Mouse (Mus musculus) C2C12 (cell line): ENCODE results near the gene Hba-a2.
"Not testable (repeated sequence)": the region's sequence is repeated elsewhere in the genome, so short reads cannot be mapped to it uniquely, and the experiment has no call there.

Source experiments
- CTCF ChIP-seq: IDR thresholded peaks from one replicate; pipeline ENCODE4 v1.5.1; 2011; ENCODE audit not compliant: control insufficient read depth, insufficient read depth, insufficient read length
- MAX ChIP-seq: IDR thresholded peaks from one replicate; pipeline ENCODE4 v1.6.1; 2011; ENCODE audit warnings: mild to moderate bottlenecking, control low read depth
- USF1 ChIP-seq: IDR thresholded peaks from one replicate; pipeline ENCODE4 v1.6.1; 2011; ENCODE audit warnings: low read depth, mild to moderate bottlenecking, control low read depth, moderate library complexity

- not testable (repeated sequence) for TF ChIP-seq CTCF, MAX, USF1
Measured at GRCm38 (mm10) chr11:32285887-32286286, 10.4 kb upstream of the Hba-a2 start.
